Mouse (Mus musculus): Measurements from ENCODE around the gene Ctc1.

The Ctc1 gene

DNA sequence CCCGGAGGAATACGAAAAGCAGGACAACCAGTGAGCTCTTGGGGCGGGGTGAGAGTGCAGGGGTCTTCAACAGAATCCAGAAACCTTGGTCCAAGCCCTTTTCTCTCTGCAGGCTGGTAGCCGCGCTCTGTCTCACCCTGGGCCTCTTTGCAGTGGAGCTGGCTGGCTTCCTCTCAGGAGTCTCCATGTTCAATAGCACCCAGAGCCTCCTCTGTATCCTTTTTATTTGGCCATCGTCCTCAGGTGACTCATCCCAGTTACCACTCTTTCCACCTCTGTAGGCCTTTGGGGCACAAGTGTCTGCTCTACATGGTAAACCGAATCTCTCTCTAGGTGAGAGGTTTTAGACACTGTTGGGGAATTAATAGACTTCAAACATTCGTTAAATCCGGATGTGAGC is 55.6 kb downstream of the Ctc1 start:
- DNase-seq: no peak

- no peak for DNase-seq
These were observed 56.5 kb downstream of the Ctc1 start for GRCm38 (mm10) chr11:69072234-69072633.

DNA sequence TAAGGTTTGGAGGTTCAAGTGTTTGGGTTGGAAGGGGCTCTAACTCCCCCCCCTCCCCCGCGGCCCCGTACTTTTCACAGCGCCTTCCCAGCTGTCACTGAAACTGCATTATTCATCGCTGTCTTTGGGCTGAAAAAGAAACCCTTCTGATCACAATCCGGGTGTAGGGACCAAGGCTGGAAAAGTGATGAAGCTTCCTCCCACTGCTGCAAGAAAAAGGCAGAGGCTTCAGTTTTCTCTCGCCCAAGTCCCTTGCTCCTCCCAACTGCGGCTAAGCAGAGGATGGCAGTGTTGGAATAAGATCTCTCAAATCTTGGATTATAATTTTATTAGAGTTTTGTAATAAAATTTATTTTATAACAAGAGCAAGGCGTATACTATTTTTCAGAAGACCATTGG is 57.0 kb downstream of the Ctc1 start:
- peak; percentile 6 for DNase-seq

- peak; percentile 82 for DNase-seq
These were observed 57.6 kb downstream of the Ctc1 start for GRCm38 (mm10) chr11:69073065-69073888.

DNA sequence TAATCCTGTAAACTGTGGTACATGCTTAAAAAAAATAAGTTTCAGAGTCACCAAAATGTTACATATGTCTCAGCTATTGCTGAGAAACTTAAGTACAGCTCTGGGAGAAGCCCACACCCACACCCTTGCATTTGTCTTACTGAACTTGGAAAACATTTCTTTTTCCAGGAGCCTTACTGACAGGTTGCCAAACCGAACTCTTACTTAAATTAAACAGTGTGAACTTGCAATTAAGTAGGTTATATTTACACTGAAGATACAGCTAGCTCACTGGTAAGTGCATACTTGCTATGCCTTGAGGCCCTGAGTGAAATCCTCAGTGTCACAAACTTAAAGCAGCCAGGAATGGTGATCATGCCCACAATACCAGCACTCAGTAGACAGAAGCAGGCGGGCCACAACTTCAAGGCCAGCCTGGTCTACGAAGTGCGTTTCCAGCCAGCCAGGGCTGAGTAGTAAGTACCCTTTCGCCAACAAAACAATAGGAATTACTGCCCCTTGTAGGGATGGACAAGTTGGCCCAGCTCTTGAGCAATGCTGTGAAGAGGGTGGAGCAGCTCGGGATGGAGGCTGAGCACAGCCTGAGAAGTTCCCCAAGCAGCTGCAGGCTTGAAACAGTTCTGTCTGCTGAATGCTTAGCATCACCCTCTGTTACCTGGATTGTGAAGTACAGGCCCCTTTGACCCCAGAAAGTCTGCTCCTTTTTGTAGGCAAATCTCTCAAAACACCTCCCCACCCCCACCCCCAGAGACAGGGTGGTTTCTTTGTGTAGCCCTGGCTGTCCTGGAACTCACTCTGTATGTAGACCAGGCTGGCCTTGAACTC is 58.5 kb downstream of the Ctc1 start:
- no peak for DNase-seq

DNA sequence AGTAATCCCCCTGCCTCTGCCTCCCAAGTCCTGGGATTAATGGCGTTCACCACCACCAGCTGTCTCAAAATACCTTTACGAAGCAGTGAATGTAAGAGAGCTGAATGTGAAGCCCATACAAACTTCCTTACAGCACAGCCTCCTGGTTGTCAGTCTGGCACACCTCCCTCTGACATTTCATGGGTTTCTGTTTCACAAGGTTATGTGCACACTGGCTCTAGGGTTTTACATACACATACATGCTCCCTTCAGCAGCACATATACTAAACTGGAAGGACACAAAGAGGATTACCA is 59.0 kb downstream of the Ctc1 start:
- DNase-seq: no peak

DNA sequence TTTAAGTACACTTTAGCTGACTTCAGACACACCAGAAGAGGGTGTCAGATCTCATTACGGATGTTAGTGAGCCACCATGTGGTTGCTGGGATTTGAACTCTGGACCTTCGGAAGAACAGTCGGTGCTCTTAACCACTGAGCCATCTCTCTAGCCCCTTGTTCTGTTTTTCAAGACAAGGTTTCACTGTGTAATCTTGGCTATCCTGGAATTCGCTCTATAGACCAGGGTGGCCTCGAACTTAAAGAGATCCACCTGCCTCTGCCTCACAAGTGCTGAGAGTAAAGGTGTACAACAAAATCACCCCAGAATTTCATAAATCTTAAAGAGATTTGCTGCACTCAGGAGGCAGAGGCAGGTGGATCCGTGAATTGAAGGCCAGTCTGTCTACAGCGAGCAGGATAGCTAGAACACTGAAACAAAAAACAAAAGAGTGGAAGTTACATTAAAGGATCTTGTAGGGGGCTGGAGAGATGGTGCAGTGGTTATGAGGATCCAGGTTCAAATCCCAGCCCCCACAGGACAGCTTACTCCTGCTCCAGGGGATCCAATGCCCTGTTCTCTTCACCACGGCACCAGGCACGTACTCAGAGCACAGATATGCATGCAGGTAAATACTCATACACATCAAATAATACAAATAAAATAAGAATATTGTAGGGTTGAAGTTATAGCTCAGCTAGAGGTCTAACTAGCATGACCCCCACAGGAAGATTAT is 60.2 kb downstream of the Ctc1 start:
- DNase-seq: no peak

DNA sequence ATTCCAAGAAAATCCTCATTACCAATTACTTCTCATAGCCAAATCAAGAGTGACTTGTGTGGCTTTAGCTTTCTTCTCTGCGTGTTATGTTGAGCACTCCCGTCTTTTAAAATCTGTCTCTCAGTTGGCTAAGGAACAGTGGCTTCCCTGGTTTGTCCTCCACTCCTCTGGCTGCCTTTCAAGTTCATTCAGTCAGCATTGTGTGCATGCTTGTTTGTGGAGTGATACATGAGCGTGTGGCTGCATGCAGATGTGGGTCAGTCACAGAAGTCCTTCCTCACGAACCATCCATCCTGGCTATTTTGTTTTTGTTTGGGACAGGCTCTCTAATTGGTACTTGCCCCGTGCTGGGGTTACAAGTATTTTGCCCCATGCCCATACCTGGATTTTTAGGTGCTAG is 60.9 kb downstream of the Ctc1 start:
- no peak for DNase-seq

GRCm38 (mm10) chr11:69077316-69077715 is 61.6 kb downstream of the Ctc1 start:
- DNase-seq: no peak

DNA sequence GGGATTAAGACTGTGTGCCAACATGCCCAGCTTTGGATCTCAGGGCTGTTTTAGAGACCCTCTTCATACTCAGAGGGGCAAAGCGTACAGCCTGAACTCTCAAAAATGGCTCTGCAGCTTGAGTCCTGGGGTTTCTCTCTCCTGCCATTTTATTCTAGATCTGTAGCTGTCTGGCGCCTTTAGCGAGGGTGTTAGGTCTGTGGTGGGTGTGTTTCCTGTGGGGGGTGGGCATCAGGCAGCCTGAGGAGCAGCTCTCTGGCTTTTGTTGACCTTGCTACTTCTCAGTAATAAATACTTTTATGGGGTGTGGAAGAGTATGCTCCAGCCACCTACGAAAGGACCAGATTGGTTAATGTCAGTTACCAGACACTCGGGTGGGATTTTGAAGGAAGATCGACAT is 62.3 kb downstream of the Ctc1 start:
- no peak for DNase-seq

- no peak for DNase-seq
These were observed 63.2 kb downstream of the Ctc1 start for GRCm38 (mm10) chr11:69078805-69079438.

- no peak for DNase-seq
These were observed 64.6 kb downstream of the Ctc1 start for GRCm38 (mm10) chr11:69080102-69080854.

DNA sequence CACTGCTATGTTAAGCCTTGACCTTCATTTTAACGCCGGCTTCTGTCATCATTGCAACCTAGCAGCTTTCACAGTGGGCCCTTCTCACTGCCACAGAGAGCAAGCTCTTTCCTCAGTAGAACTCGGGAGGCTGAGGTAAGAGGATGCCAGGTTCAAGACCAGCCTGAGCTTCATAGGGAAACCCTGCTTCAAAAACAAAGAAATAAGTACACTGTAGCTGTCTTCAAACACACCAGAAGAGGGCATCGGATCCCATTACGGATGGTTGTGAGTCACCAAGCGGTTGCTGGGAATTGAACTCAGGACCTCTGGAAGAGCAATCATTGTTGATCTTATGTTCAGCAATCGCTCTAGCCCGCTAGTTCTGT is 65.1 kb downstream of the Ctc1 start:
- DNase-seq: no peak

DNA sequence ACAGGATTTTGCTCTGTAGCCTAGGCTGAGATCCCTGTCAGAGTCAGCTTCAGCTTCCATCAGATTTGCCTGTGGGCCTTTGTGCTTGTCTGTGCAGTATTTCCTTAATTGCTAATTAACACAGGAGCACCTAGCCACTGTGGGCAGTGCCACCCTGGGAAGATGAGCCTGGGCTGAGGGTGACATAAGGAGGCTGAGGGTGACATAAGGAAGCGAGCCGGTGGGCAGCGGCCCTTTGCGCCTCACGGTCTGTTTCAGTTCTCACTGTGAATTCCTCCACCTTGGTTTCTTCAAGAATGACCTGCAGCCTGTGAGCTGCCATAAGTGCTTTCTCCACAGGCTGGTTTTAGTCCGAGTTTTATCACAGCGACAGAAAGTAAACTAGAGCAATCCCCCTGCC is 65.9 kb downstream of the Ctc1 start:
- no peak for DNase-seq

DNA sequence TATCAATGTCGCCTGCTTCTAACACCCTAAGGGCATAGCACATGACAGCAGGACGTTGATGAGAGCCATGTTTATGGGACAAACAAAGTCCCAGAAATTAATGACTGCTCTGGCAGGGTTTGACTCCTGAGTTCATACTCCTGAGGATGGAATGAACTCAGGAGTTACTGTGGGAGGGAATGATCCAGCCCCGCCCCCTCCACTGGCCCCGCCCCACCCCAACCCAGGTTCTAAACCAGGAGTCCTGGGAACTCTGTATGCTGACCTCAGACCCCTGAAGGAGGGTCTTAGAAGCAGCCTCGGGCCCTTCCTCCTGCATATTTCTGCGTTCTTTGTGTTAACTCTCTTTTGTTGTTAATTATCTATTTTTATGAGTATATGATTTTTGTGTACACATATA is 69.9 kb downstream of the Ctc1 start:
- DNase-seq: no peak
